Mouse (Mus musculus) MEL (cell line): ENCODE data around the gene H1fnt. TPM values are rescaled to one million over a fixed set of nuclear protein-coding genes. Genes with fewer than 3 reads are reported as not detected.

Experiments used
- DNase-seq: peaks from one replicate; pipeline ENCODE4 v3.0.0; 2011; ENCODE audit warnings: low read depth, low spot score
- H3K27ac ChIP-seq: 2 replicates; pipeline ENCODE4 v1.5.1; 2012; ENCODE audit warnings: low read depth, mild to moderate bottlenecking, control low read depth, low read length, moderate library complexity; ENCODE audit not compliant: control insufficient read depth
- H3K27me3 ChIP-seq, 2 experiments: fragments of 150-350 bp in 1 of 2; sonication (generic) in 1 of 2; 2 replicates each; pipeline ENCODE4 v1.6.1; 2012; ENCODE audit warnings: low read length in 2 of 2, mild to moderate bottlenecking in 2 of 2, improper control_type of control experiment in 1 of 2, moderate library complexity in 1 of 2; ENCODE audit not compliant: insufficient read depth in 2 of 2, control insufficient read depth in 1 of 2
- H3K36me3 ChIP-seq, 2 experiments: 2 replicates each; pipeline ENCODE4 v1.6.1; 2012 to 2014; ENCODE audit warnings: low read length in 2 of 2, improper control_type of control experiment in 1 of 2, inconsistent platforms in 1 of 2, mild to moderate bottlenecking in 1 of 2; ENCODE audit not compliant: insufficient read depth in 2 of 2, control insufficient read depth in 1 of 2
- H3K4me1 ChIP-seq, 2 experiments: fragments of 150-350 bp in 1 of 2; sonication (generic) in 1 of 2; 2 replicates each; pipeline ENCODE4 v1.6.1; 2012; ENCODE audit warnings: low read length in 2 of 2, improper control_type of control experiment in 1 of 2, mild to moderate bottlenecking in 1 of 2; ENCODE audit not compliant: insufficient read depth in 2 of 2, control insufficient read depth in 1 of 2
- H3K4me3 ChIP-seq, 2 experiments: fragments of 150-350 bp in 1 of 2; sonication (generic) in 1 of 2; 2 replicates each; pipeline ENCODE4 v1.5.1; 2012; ENCODE audit warnings: low read depth in 2 of 2, low read length in 2 of 2, mild to moderate bottlenecking in 2 of 2, moderate library complexity in 2 of 2, control low read depth in 1 of 2, improper control_type of control experiment in 1 of 2; ENCODE audit not compliant: control insufficient read depth in 1 of 2, insufficient read depth in 1 of 2
- H3K79me2 ChIP-seq: 2 replicates; pipeline ENCODE4 v1.6.1; 2012; ENCODE audit warnings: mild to moderate bottlenecking, low read length, moderate library complexity; ENCODE audit not compliant: control insufficient read depth, poor library complexity, insufficient read depth
- H3K9ac ChIP-seq: 2 replicates; pipeline ENCODE4 v1.6.1; 2012; ENCODE audit warnings: low read depth, mild to moderate bottlenecking, control low read depth, low read length, moderate library complexity; ENCODE audit not compliant: control insufficient read depth, poor library complexity, severe bottlenecking
- H3K9me3 ChIP-seq: fragments of 150-350 bp; sonication (generic); replicated peaks from 2 replicates; pipeline ENCODE4 v1.6.1; 2012; ENCODE audit warnings: mild to moderate bottlenecking, low read length, improper control_type of control experiment, moderate library complexity; ENCODE audit not compliant: insufficient read depth
- BHLHE40 ChIP-seq: IDR thresholded peaks from 2 replicates; pipeline ENCODE4 v1.6.1; 2012; ENCODE audit warnings: low read depth, mild to moderate bottlenecking, inconsistent platforms, low read length, improper control_type of control experiment, borderline replicate concordance
- CHD1 ChIP-seq: IDR thresholded peaks from 2 replicates; pipeline ENCODE4 v1.6.1; 2012; ENCODE audit warnings: low read depth, mild to moderate bottlenecking, inconsistent platforms, low read length, improper control_type of control experiment
- CTCF ChIP-seq, 3 experiments: IDR thresholded peaks in 2 of 3; conservative IDR thresholded peaks in 1 of 3; 2 replicates each; pipeline ENCODE4 v1.5.1; 2011 to 2012; ENCODE audit warnings: low read length in 3 of 3, low read depth in 2 of 3, mild to moderate bottlenecking in 2 of 3, improper control_type of control experiment in 1 of 3, inconsistent platforms in 1 of 3, mixed read lengths in 1 of 3, moderate library complexity in 1 of 3; ENCODE audit not compliant: control insufficient read depth in 1 of 3, insufficient read depth in 1 of 3, poor library complexity in 1 of 3, severe bottlenecking in 1 of 3
- E2F4 ChIP-seq: IDR thresholded peaks from 2 replicates; pipeline ENCODE4 v1.6.1; 2011; ENCODE audit warnings: low read depth, low read length, improper control_type of control experiment, borderline replicate concordance
- EP300 ChIP-seq, 2 experiments: IDR thresholded peaks; 2 replicates each; pipeline ENCODE4 v1.6.1; 2011; ENCODE audit warnings: improper control_type of control experiment in 2 of 2, low read length in 2 of 2, low read depth in 1 of 2, mild to moderate bottlenecking in 1 of 2
- GABPA ChIP-seq: IDR thresholded peaks from 2 replicates; pipeline ENCODE4 v1.6.1; 2012; ENCODE audit warnings: low read depth, mild to moderate bottlenecking, inconsistent platforms, low read length, improper control_type of control experiment, moderate library complexity
- GATA1 ChIP-seq: IDR thresholded peaks from 2 replicates; pipeline ENCODE4 v1.6.1; 2011; ENCODE audit warnings: low read depth, low read length, improper control_type of control experiment
- JUND ChIP-seq: IDR thresholded peaks from 2 replicates; pipeline ENCODE4 v1.6.1; 2011; ENCODE audit warnings: low read depth, mild to moderate bottlenecking, improper control_type of control experiment, low read length
- KAT2A ChIP-seq: conservative IDR thresholded peaks from 2 replicates; pipeline ENCODE4 v1.6.1; 2012; ENCODE audit warnings: low read depth, low read length, improper control_type of control experiment, inconsistent platforms
- MAFK ChIP-seq: IDR thresholded peaks from 2 replicates; pipeline ENCODE4 v1.6.1; 2011; ENCODE audit warnings: low read depth, mild to moderate bottlenecking, low read length, improper control_type of control experiment, borderline replicate concordance
- MAX ChIP-seq: IDR thresholded peaks from 2 replicates; pipeline ENCODE4 v1.6.1; 2011; ENCODE audit warnings: low read length, improper control_type of control experiment
- MYB ChIP-seq: IDR thresholded peaks from 2 replicates; pipeline ENCODE4 v1.6.1; 2011; ENCODE audit warnings: mild to moderate bottlenecking, low read depth, low read length, improper control_type of control experiment
- POLR2AphosphoS5 ChIP-seq: IDR thresholded peaks from 2 replicates; pipeline ENCODE4 v1.6.1; 2012; ENCODE audit warnings: low read depth, borderline replicate concordance, mild to moderate bottlenecking, inconsistent platforms, low read length, moderate library complexity, mixed read lengths
- RAD21 ChIP-seq: IDR thresholded peaks from 2 replicates; pipeline ENCODE4 v1.6.1; 2011; ENCODE audit warnings: mild to moderate bottlenecking, low read depth, low read length, improper control_type of control experiment
- RCOR1 ChIP-seq: IDR thresholded peaks from 2 replicates; pipeline ENCODE4 v1.6.1; 2012; ENCODE audit warnings: low read depth, mild to moderate bottlenecking, inconsistent platforms, low read length, improper control_type of control experiment
- TAL1 ChIP-seq: IDR thresholded peaks from 2 replicates; pipeline ENCODE4 v1.6.1; 2012; ENCODE audit warnings: mild to moderate bottlenecking, inconsistent platforms, low read length, moderate library complexity, mixed read lengths
- TCF12 ChIP-seq: IDR thresholded peaks from 2 replicates; pipeline ENCODE4 v1.6.1; 2014; ENCODE audit warnings: low read depth, mild to moderate bottlenecking, inconsistent platforms, low read length, improper control_type of control experiment, moderate library complexity
- UBTF ChIP-seq: IDR thresholded peaks from 2 replicates; pipeline ENCODE4 v1.6.1; 2012; ENCODE audit warnings: low read depth, mild to moderate bottlenecking, inconsistent platforms, low read length, improper control_type of control experiment, moderate library complexity, borderline replicate concordance; ENCODE audit not compliant: insufficient read depth
- USF1 ChIP-seq: IDR thresholded peaks from 2 replicates; pipeline ENCODE4 v1.6.1; 2014; ENCODE audit warnings: low read depth, mild to moderate bottlenecking, inconsistent platforms, low read length, improper control_type of control experiment, moderate library complexity
- USF2 ChIP-seq, 2 experiments: IDR thresholded peaks; 2 replicates each; pipeline ENCODE4 v1.6.1; 2011 to 2012; ENCODE audit warnings: improper control_type of control experiment in 2 of 2, low read length in 2 of 2, borderline replicate concordance in 1 of 2, inconsistent platforms in 1 of 2, low read depth in 1 of 2, mild to moderate bottlenecking in 1 of 2; ENCODE audit not compliant: insufficient read depth in 1 of 2
- ZKSCAN1 ChIP-seq: IDR thresholded peaks from 2 replicates; pipeline ENCODE4 v1.6.1; 2012; ENCODE audit warnings: low read depth, mild to moderate bottlenecking, inconsistent platforms, low read length, improper control_type of control experiment, moderate library complexity
- ZMIZ1 ChIP-seq: IDR thresholded peaks from 2 replicates; pipeline ENCODE4 v1.6.1; 2012; ENCODE audit warnings: low read depth, mild to moderate bottlenecking, inconsistent platforms, low read length, improper control_type of control experiment, moderate library complexity
- ZNF384 ChIP-seq: IDR thresholded peaks from 2 replicates; pipeline ENCODE4 v1.6.1; 2012; ENCODE audit warnings: low read depth, mild to moderate bottlenecking, inconsistent platforms, low read length, improper control_type of control experiment
- polyA plus RNA-seq, 2 experiments: library from polyadenylated mRNA; stranded (reverse) in 1 of 2; unstranded in 1 of 2; fragments of >175 nt in 1 of 2; fragments of >200 nt in 1 of 2; gene quantifications; 2 replicates each; pipeline versions ENCODE4 v1.2.1 to v1.2.4; 2012; ENCODE audit warnings: low replicate concordance in 2 of 2, low read depth in 1 of 2; ENCODE audit not compliant: insufficient read length in 2 of 2, insufficient read depth in 1 of 2, missing spikeins in 1 of 2
- total RNA-seq: library from RNA; depleted of rRNA; stranded (reverse); fragments of 300-350 nt; gene quantifications from 2 replicates; pipeline ENCODE4 v1.2.3, GENCODE M21; 2012

The H1fnt gene
- total and polyA plus RNA-seq, 3 experiments = not detected

- no peak for DNase-seq
- no peak for TF ChIP-seq CHD1
- TF ChIP-seq USF1 = no peak
- no peak for TF ChIP-seq USF2 (IDR thresholded peaks at IDR 0.05; ENCODE audit: borderline replicate concordance in 1 of 2, insufficient read depth in 1 of 2, low read depth in 1 of 2, low read length in 2 of 2)
- TF ChIP-seq ZNF384 = no peak
- TF ChIP-seq GABPA = no peak
- no peak for TF ChIP-seq JUND
- TF ChIP-seq POLR2AphosphoS5 = no peak
- TF ChIP-seq KAT2A = no peak
- no peak for TF ChIP-seq MAX
- TF ChIP-seq TCF12 = no peak
- TF ChIP-seq MAFK = no peak
- TF ChIP-seq ZMIZ1 = no peak
- no peak for TF ChIP-seq TAL1
- TF ChIP-seq UBTF = no peak
- TF ChIP-seq MYB = no peak
- no peak for TF ChIP-seq EP300 (IDR thresholded peaks at IDR 0.05; ENCODE audit: low read depth in 1 of 2, low read length in 2 of 2)
- no peak for TF ChIP-seq ZKSCAN1
- no peak for TF ChIP-seq CTCF (IDR thresholded peaks at IDR 0.05 in 2 of 3, conservative IDR thresholded peaks at IDR 0.05 in 1 of 3; ENCODE audit: control insufficient read depth in 1 of 3, insufficient read depth in 1 of 3, low read depth in 2 of 3, low read length in 3 of 3, poor library complexity in 1 of 3, severe bottlenecking in 1 of 3)
- no peak for TF ChIP-seq E2F4
- TF ChIP-seq GATA1 = no peak
- no peaks in the 10 kb centered on the region for H3K27me3 ChIP-seq
- H3K36me3 ChIP-seq = no peaks in the 10 kb centered on the region
- H3K9me3 ChIP-seq = no peaks in the 10 kb centered on the region
- H3K79me2 ChIP-seq = no peaks in the 10 kb centered on the region
- H3K4me3 ChIP-seq = no peak overlapping the region
- no peaks in the 10 kb centered on the region for H3K4me1 ChIP-seq
- H3K9ac ChIP-seq = no peak overlapping the region
- no peak overlapping the region for H3K27ac ChIP-seq
Measured at GRCm38 (mm10) chr15:98293651-98294050, 36.6 kb upstream of the H1fnt start.

- no peaks in the 10 kb centered on the region for H3K4me1 ChIP-seq
- no peaks in the 10 kb centered on the region for H3K9me3 ChIP-seq
- no peak for TF ChIP-seq BHLHE40
- TF ChIP-seq USF1 = no peak
- TF ChIP-seq RCOR1 = no peak
- no peak for TF ChIP-seq GATA1
- TF ChIP-seq RAD21 = no peak
- H3K36me3 ChIP-seq = no peaks in the 10 kb centered on the region
- no peak overlapping the region for H3K4me3 ChIP-seq
- no peaks in the 10 kb centered on the region for H3K27me3 ChIP-seq
- no peak for DNase-seq
- H3K27ac ChIP-seq = no peak overlapping the region
- no peak overlapping the region for H3K9ac ChIP-seq
- H3K79me2 ChIP-seq = no peaks in the 10 kb centered on the region
Measured at GRCm38 (mm10) chr15:98288566-98288965, 31.5 kb upstream of the H1fnt start.
